Mouse (Mus musculus) limb, embryonic 15.5 days (tissue): ENCODE results near the gene Iqcj. TPM values are rescaled to one million over a fixed set of nuclear protein-coding genes. Genes with fewer than 3 reads are reported as not detected.

Source experiments
- ATAC-seq: fragments of 200-750 bp; cut with Nextera tagmentation; 2 replicates; pipeline ENCODE4 v1.8.0; 2017; ENCODE audit warnings: low read depth, moderate TSS enrichment; ENCODE audit not compliant: insufficient number of reproducible peaks, low FRiP score, low TSS enrichment
- H3K27ac ChIP-seq: fragments of 300-500 bp; sonication (generic); 2 replicates; pipeline ENCODE4 v1.5.1; 2015; ENCODE audit warnings: moderate library complexity, mild to moderate bottlenecking, inconsistent platforms
- H3K27me3 ChIP-seq: fragments of 300-500 bp; sonication (generic); 2 replicates; pipeline ENCODE4 v1.6.1; 2015; ENCODE audit warnings: inconsistent platforms
- H3K36me3 ChIP-seq: fragments of 300-500 bp; sonication (generic); 2 replicates; pipeline ENCODE4 v1.6.1; 2015; ENCODE audit warnings: inconsistent platforms
- H3K4me1 ChIP-seq: fragments of 300-500 bp; sonication (generic); 2 replicates; pipeline ENCODE4 v1.6.1; 2015; ENCODE audit warnings: inconsistent platforms
- H3K4me2 ChIP-seq: fragments of 300-500 bp; sonication (generic); 2 replicates; pipeline ENCODE4 v1.6.1; 2015; ENCODE audit warnings: mild to moderate bottlenecking, inconsistent platforms
- H3K4me3 ChIP-seq: fragments of 300-500 bp; sonication (generic); 2 replicates; pipeline ENCODE4 v1.5.1; 2015; ENCODE audit warnings: mild to moderate bottlenecking, inconsistent platforms
- H3K9ac ChIP-seq: fragments of 300-500 bp; sonication (generic); 2 replicates; pipeline ENCODE4 v1.6.1; 2015; ENCODE audit warnings: inconsistent platforms
- H3K9me3 ChIP-seq: fragments of 300-500 bp; sonication (generic); 2 replicates; pipeline ENCODE4 v1.6.1; 2016; ENCODE audit warnings: inconsistent platforms
- WGBS: fragments of 180-500 bp; shearing (Covaris S2); methylation state at CpG from one replicate; pipeline ENCODE4 v1.1.7; 2015; 5-methylcytosine and 5-hydroxymethylcytosine counted together
- polyA plus RNA-seq: library from polyadenylated mRNA; unstranded; fragments of >200 nt; fragmentation: Nextera tagmentation; extraction: Ambion mirVana; gene quantifications from 2 replicates; pipeline ENCODE4 v1.2.1, GENCODE M21; 2015

Iqcj gene
- polyA plus RNA-seq, 1 experiment from 2014 or later, result 0.15 TPM

DNA sequence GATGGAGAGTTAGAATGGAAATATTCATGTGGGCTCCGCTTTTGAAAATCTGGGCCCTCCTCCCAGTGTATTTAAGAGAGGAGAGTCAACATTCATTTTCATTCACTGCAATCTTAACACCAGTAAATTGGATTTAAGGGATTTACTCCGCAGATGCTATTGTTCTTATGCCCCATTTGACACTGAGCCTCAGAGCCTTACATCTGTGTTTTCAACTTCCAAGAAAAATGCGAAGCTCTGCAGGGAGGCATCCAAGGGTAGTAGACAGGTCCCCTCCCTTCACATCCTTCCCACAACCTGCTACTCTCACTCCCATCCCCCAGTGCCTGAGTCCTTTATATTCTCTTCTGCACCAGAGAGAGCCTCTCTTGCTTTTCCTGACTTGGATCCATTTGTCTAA lies 68.1 kb downstream of the Iqcj start:
- 52% methylated on average over 3 of the region's 3 CpGs for WGBS
- Histone ChIP-seq H3K9me3 (no peaks in the 10 kb centered on the region), H3K9ac (no peak overlapping the region), H3K27me3 (no peaks in the 10 kb centered on the region), H3K4me1 (no peaks in the 10 kb centered on the region), H3K4me3 (no peak overlapping the region), H3K4me2 (no peak overlapping the region), H3K27ac (no peak overlapping the region), H3K36me3 (no peaks in the 10 kb centered on the region)
- ATAC-seq, result no peak

DNA sequence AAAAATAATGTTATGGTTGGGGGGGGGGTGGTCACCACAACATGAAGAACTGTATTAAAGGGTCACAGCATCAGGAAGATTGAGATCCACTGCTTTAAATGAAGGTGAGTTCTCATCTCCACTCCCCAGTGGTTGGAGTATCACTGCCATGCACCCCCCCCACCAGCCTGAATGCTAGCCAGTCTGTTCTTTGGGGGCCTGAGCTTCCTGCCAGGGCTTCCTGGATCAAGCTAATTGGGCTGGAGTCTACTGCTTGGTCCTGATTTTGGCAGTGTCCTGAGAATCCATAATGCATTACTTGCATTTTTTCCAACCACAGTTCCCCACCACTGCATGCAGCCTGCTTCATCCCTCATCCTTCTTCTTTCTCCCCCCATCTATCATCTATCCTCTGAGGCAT lies 68.7 kb downstream of the Iqcj start:
- Histone ChIP-seq H3K9me3 (no peaks in the 10 kb centered on the region), H3K4me2 (no peak overlapping the region), H3K36me3 (no peaks in the 10 kb centered on the region), H3K9ac (no peak overlapping the region), H3K27ac (no peak overlapping the region), H3K4me1 (no peaks in the 10 kb centered on the region), H3K27me3 (no peaks in the 10 kb centered on the region), H3K4me3 (no peak overlapping the region)
- ATAC-seq, result no peak

DNA sequence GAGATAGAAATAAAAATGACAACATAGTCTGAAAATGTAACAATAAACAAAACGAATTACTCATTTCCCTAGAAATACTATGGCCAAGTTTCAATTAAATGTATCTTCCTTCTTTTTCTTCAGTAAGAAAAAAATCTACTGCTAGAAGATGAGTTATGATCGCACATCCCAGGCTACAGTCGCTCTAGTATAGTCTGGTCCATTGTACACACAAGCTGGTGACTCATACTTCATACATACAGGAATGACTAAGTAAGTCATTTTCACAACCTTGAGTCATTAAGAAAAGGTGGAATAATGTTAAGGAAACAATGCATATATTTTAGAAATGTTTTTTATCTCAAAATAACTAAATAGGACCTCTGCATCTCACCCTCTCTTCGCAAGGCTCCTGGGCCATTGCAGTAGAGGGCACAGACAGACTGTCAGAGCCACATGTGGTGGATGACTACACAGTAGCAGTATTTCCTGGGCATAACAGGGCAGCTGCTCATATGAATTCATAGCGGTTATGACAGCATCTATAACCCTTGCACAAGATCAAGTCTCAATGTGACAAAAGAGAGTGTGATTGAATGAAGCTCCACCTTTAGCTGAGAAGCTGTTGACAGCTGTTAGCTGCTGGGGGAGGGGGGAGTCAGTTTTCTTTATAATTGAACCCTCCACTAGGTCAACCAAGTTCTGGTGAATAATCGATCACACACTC lies 70.1 kb downstream of the Iqcj start:
- Histone ChIP-seq H3K4me1 (no peaks in the 10 kb centered on the region), H3K36me3 (no peaks in the 10 kb centered on the region), H3K27ac (no peak overlapping the region), H3K4me2 (no peak overlapping the region), H3K9ac (no peak overlapping the region), H3K9me3 (no peaks in the 10 kb centered on the region), H3K4me3 (no peak overlapping the region), H3K27me3 (no peaks in the 10 kb centered on the region)
- ATAC-seq, result no peak
- 87% methylated on average over 6 of the region's 6 CpGs for WGBS

DNA sequence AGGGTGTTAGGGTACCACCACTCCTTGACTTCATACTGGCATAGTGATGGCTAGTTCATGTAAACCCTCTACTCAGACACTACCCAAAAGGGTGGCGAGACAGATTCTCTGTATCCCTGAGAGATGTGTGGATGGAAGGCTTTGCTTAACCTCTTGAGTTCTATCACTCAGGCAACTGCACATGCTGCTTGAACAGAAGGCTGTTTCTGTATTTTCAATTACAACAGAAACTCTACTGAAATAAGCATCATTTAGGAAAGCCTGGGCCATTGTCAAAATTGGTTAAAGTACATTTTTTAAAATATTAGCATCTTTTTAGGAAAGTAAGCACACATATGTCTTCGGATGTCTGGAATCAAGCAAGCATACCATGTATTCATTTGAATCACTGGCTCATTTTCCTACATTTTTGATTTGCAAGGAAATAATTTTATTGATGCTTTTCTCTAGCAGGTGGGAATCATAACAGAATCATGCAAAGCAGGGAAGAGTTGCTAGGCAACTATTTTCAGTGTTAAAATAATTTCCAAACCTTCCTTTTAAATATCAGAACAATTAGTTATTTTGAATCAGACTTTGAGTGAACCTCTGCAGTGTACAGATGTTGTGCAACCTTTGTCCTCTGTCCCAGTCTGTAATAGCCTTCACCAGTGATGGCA lies 82.4 kb downstream of the Iqcj start:
- no peak for ATAC-seq
- no peak overlapping the region for H3K4me2 ChIP-seq
- H3K27ac ChIP-seq, result no peak overlapping the region
- H3K27me3 ChIP-seq, result no peaks in the 10 kb centered on the region
- no peaks in the 10 kb centered on the region for H3K9me3 ChIP-seq
- H3K4me1 ChIP-seq, result no peaks in the 10 kb centered on the region
- H3K9ac ChIP-seq, result no peak overlapping the region
- WGBS, result 87% methylated on average over 2 of the region's 2 CpGs
- no peak overlapping the region for H3K4me3 ChIP-seq
- no peaks in the 10 kb centered on the region for H3K36me3 ChIP-seq

DNA sequence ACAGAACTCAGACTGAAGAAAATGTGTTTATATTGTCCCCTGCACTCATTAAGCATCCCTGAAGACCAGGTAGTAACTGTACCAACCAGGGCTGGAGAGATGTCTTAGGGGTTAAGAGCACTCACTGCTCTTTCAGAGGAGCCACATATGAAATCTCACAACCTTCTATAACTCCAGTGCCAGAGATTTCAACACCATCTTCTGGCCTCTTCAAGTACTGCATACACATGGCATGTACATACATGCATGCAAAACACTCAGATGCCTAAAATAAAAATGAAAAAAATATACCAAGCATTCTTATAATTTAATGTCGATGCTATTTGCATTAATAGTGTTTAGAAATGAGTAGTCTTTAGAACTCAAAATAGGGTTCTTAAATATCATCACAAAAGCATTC lies 88.0 kb downstream of the Iqcj start:
- no peak for ATAC-seq

DNA sequence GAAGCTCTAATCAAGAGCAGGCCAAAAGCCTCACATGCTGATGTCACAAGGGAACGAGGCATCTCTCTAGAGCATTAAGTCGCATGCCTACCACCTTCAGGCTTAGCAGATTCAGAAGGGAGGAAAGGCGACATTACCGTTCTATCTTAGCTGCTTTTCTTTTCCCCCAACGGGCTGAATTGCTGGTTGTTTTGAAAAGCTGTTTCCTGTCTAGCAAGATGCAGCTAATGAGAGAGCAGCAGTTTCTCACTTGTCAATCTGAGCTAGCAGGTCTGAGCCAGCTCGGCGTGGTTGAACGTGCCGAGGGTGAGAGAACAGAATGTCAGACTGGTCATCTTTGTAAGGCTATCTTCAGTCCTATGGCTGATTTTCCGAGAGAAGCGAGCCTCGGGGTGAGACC lies 91.3 kb downstream of the Iqcj start:
- no peak for ATAC-seq
- Histone ChIP-seq H3K27ac (no peak overlapping the region), H3K4me3 (no peak overlapping the region), H3K27me3 (no peaks in the 10 kb centered on the region), H3K4me1 (no peaks in the 10 kb centered on the region), H3K4me2 (no peak overlapping the region), H3K9me3 (no peaks in the 10 kb centered on the region), H3K36me3 (no peaks in the 10 kb centered on the region), H3K9ac (no peak overlapping the region)
- WGBS, result 32% methylated on average over 12 of the region's 12 CpGs

More for the DNA sequence above, 88.0 kb downstream of the Iqcj start:
- Histone ChIP-seq H3K27me3 (no peaks in the 10 kb centered on the region), H3K36me3 (no peaks in the 10 kb centered on the region), H3K9me3 (no peaks in the 10 kb centered on the region), H3K4me1 (no peaks in the 10 kb centered on the region), H3K4me2 (no peak overlapping the region), H3K9ac (no peak overlapping the region), H3K27ac (no peak overlapping the region), H3K4me3 (no peak overlapping the region)
- WGBS, result 78% methylated on average over 1 of the region's 1 CpGs

DNA sequence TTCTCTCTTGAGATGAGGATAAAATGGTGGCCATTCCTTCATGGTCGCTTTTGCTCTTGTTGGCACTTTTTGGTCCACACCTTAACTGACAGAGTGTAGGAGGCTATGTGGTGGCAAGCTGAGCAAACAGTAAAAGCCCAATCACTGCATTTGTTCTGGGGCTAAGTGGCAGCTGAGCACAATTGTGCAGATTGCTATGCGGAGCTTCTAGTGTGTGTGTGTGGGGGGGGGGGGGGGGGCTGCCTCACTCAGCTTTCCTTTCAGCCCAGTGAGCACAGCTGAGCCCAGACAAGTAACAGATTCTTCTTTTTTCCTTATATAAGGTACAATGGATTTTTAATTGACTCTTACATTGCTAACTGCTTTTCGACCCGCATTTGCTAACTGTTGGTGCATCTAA lies 110.4 kb downstream of the Iqcj start:
- H3K27me3 ChIP-seq, result no peaks in the 10 kb centered on the region
- H3K36me3 ChIP-seq, result no peaks in the 10 kb centered on the region
- no peak overlapping the region for H3K4me2 ChIP-seq
- H3K9ac ChIP-seq, result no peak overlapping the region
- H3K4me1 ChIP-seq, result no peaks in the 10 kb centered on the region
- H3K27ac ChIP-seq, result no peak overlapping the region
- ATAC-seq, result no peak
- WGBS, result 75% methylated on average over 4 of the region's 4 CpGs
- no peak overlapping the region for H3K4me3 ChIP-seq
- no peaks in the 10 kb centered on the region for H3K9me3 ChIP-seq

DNA sequence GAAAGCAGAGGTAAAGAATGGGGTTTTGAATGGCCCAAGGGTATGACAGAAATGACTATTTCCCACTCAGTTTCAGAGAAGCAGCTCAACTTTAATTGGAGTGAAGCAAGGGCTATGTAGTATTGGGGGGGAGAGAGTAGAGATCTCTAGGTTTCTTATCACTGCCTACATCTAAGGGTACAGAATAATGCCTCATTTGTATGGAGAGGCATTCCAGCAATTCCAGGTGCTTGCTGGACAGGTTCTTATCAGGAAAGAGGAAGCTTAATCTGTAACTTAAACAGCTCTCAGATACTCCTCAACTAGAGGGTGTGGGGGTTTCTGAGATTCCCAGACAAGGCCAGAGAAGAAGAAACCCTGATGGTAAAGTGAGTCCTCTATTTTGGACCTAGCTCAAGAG lies 120.3 kb downstream of the Iqcj start:
- Histone ChIP-seq H3K4me2 (no peak overlapping the region), H3K36me3 (no peaks in the 10 kb centered on the region), H3K9ac (no peak overlapping the region), H3K27me3 (no peaks in the 10 kb centered on the region), H3K27ac (no peak overlapping the region), H3K4me1 (no peaks in the 10 kb centered on the region), H3K9me3 (no peaks in the 10 kb centered on the region), H3K4me3 (no peak overlapping the region)
- ATAC-seq, result no peak

DNA sequence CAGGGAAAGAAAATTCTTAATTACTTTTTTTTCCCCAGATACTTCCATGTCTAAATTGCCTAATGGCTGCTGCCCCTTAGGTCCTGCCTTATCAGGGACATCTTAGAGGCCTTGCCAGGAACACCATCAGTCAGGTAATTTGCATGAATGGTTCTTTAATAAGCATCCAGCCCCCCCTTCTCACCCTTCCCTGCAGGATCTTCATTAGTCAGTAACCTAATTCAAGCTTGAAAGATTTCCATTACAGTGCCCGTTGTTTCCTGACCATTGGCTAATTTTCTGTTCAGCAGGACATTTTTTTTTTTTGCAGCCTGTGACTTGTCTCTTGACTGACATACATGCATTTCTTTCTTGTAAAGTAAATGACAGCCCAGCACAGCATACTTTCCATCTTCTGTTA lies 123.8 kb downstream of the Iqcj start:
- H3K9me3 ChIP-seq, result no peaks in the 10 kb centered on the region
- H3K36me3 ChIP-seq, result no peaks in the 10 kb centered on the region
- no peaks in the 10 kb centered on the region for H3K4me1 ChIP-seq
- no peak overlapping the region for H3K27ac ChIP-seq
- no peak overlapping the region for H3K4me2 ChIP-seq
- ATAC-seq, result no peak
- H3K9ac ChIP-seq, result no peak overlapping the region
- 39% methylated on average over 1 of the region's 1 CpGs for WGBS
- H3K27me3 ChIP-seq, result no peaks in the 10 kb centered on the region
- H3K4me3 ChIP-seq, result no peak overlapping the region

DNA sequence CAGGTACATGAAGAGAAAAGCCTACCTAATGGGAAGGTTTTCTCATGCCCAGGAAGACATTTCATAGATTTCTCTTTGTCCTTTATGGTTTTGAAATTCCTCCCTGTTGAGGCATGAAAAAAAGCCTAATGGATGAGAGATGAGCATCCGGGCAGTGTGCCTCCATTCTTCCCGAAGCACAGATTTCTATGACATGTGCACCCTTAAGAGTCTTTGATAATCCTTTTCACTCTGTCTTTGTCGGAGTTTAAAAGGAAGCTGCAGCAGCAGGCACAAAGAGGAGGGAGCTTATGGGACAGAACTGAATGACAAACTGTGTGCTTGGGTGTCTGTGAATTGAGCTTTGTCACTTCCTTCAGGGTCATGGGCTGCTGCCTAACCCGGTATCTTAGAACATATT lies 127.4 kb downstream of the Iqcj start:
- no peak for ATAC-seq

DNA sequence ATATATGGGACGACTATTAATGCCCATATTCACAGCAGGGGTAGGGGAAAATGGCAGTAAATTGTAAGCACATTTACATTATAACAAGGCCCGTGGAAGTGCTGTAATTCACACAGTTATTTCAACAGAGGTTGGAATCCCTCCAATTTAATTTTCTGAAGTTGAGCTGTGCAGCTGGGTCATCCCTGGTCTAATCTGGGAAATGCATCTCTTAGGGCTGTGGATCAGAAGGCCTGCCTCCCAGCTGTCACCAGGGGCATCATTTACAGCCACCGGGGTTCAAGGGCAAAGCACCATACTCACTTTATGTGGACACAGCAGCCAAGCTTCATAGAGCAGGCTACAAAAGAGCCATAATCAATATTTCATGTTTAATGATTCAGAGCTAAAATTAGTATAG lies 144.1 kb downstream of the Iqcj start:
- Histone ChIP-seq H3K9me3 (no peaks in the 10 kb centered on the region), H3K36me3 (no peaks in the 10 kb centered on the region), H3K9ac (no peak overlapping the region), H3K27me3 (no peaks in the 10 kb centered on the region), H3K4me2 (no peak overlapping the region), H3K27ac (no peak overlapping the region), H3K4me1 (no peaks in the 10 kb centered on the region), H3K4me3 (no peak overlapping the region)
- ATAC-seq, result no peak
- 36% methylated on average over 3 of the region's 3 CpGs for WGBS

More for the DNA sequence above, 127.4 kb downstream of the Iqcj start:
- Histone ChIP-seq H3K27me3 (no peaks in the 10 kb centered on the region), H3K36me3 (no peaks in the 10 kb centered on the region), H3K27ac (no peak overlapping the region), H3K4me1 (no peaks in the 10 kb centered on the region), H3K4me3 (no peak overlapping the region), H3K9ac (no peak overlapping the region), H3K4me2 (no peak overlapping the region), H3K9me3 (no peaks in the 10 kb centered on the region)
- 67% methylated on average over 4 of the region's 4 CpGs for WGBS

DNA sequence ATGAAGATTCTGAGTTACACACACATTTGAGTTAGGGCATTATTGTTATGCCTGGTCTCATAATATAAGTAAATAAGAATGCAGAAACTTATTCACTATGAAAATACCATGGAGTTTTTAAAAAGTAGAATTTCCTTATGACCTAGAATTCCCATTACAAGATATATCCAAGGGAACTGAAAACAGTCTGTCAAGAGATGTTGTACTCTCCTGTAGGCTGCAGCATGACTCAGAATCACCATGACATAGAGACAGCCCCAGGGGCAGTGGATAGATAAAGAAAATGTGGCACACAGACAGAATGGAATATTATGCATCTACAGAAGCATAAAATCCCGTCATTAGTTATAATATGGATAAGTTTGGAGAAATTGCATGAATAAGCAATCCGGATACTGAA lies 150.9 kb downstream of the Iqcj start:
- WGBS, result 90% methylated on average over 2 of the region's 2 CpGs
- no peaks in the 10 kb centered on the region for H3K9me3 ChIP-seq
- H3K27ac ChIP-seq, result no peak overlapping the region
- no peaks in the 10 kb centered on the region for H3K4me1 ChIP-seq
- H3K4me3 ChIP-seq, result no peak overlapping the region
- peaks cover 6% of the 10 kb centered on the region for H3K27me3 ChIP-seq
- no peak overlapping the region for H3K9ac ChIP-seq
- no peaks in the 10 kb centered on the region for H3K36me3 ChIP-seq
- no peak overlapping the region for H3K4me2 ChIP-seq
- no peak for ATAC-seq
